Mouse (Mus musculus) leukemia stem cell, adult 10-12 weeks (primary cell): ENCODE measurements around the gene Riok1. TPM values are rescaled to one million over a fixed set of nuclear protein-coding genes. Genes with fewer than 3 reads are reported as not detected.

Source experiments
- polyA plus RNA-seq: library from polyadenylated mRNA; stranded (reverse); fragments of >175 nt; gene quantifications from 2 replicates; pipeline ENCODE4 v1.2.3, GENCODE M21; 2012; ENCODE audit warnings: low replicate concordance

Gene Riok1
- 20.5 and 26.4 TPM in 2 replicates for polyA plus RNA-seq

DNA sequence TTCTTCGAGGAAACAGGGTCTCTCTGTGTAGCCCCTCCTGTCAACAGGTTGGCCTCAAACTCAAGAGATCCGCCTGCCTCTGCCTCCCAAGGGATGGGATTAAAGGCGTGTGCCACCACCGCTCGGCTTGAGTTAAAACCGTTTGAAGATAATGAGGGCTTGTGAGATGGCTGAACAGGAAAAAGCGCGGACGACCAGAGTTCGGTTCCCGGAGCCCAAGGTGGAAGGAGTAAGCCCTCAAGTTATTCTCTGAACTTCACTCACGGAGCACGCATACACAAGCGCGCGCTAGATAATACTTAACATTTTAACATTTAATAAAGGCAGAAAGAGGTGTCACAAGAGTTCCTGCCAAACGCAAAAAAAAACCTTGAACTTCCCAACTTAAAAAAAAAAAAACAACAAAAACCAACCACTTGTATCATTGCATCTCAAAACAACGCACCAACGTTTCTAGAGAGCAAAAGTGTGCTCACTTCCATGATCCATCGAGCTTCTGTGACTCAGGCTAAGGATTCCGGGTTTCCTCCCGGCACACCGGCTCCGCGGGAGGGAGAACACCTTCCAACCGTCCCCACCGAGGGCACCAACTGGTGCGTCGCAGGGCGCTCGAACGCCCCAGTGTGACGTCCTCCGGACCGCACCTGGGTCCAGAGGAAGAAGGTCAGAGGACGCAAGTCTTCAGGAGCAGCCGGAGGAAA, at the start of gene Riok1:
Gene Riok1 (plus strand): TSS at position 653 of the 701 bp plus-strand sequence.

DNA sequence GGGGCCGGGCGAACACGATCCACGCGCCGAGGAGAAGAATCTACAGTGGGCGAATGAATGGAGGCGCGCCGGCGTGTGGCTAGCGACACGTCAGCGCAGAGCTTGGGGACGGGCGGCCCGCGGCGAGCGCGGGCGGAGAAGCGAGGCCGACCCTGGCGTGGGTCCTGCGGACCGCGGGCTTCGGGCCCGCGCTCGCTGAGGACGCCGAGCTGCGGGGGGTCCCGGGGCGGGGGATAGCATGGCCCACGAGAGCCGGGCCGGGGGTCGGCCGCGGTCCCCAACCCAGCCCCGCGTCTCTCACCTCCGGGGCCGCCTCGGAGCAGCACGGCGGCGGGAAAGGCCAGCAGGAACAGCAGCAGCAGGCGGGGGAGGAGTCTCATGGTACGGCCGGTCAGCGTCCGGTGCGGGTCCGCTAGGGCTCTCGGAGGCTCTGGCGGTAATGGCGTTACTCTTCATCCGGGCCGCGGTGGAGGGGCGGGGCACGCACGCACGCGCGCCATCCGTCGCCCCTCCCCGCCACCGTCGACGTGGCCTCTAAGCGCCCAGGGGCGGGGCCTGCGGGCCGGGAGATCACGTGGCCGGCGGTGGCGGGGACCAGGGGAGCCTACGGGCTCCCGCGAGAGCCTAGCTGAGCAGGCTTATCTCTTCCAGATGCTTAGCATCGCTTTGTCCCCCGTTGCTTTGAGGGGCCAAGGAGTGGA, 42.9 kb upstream of the Riok1 start, which contains the start of gene Ssr1:
Gene Ssr1 (minus strand): TSS at position 514 of the 701 bp plus-strand sequence.

DNA sequence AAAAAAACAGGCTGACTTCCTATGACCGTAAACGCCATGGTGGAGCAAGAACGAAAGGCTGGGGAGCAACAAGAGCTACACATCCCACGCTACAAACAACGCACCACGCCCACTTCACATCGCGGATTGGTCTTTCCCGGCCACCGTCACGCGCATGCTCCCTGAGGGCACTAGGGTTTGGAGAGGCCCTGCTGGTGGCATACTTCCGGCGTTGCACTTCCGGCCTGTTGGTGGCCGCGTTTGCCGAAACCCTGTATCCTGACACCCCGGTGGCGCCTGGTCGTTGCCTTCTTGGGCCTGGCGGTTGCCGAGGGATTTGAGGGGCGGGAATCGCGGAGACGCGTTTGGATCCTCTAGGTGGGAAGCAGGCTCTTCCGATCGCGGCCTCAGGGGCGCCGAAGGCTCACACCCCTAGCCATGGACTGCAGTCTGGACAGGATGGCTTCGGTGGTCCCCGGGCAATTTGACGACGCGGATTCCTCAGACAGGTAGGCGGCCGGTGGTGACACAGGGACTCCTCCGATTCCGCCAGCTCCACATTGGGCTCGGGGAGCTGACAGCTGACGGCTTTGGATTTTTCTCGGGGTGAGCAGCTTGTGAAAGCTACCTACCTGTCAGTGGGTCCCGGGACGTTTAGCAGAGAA, 371 bp downstream of the Riok1 start, which contains the start of gene Cage1:
Gene Cage1 (minus strand): TSS at position 26 of the 644 bp plus-strand sequence.

Other genes with a start within 250 kb of the Riok1 start
- 30.1 and 30.3 TPM in 2 replicates for gene Ssr1, start 42.8 kb upstream of the Riok1 start, polyA plus RNA-seq
- gene Cage1, start 74 bp downstream of the Riok1 start, polyA plus RNA-seq = 0.07 and 0.08 TPM in 2 replicates
- gene Dsp, start 114.3 kb downstream of the Riok1 start, polyA plus RNA-seq = 0.07 TPM in 2 replicates
- gene Snrnp48, start 167.9 kb downstream of the Riok1 start, polyA plus RNA-seq = 21.4 and 27.7 TPM in 2 replicates